8 mouse cellular contexts compared by ENCODE assay signal in the genomic region with DNA sequence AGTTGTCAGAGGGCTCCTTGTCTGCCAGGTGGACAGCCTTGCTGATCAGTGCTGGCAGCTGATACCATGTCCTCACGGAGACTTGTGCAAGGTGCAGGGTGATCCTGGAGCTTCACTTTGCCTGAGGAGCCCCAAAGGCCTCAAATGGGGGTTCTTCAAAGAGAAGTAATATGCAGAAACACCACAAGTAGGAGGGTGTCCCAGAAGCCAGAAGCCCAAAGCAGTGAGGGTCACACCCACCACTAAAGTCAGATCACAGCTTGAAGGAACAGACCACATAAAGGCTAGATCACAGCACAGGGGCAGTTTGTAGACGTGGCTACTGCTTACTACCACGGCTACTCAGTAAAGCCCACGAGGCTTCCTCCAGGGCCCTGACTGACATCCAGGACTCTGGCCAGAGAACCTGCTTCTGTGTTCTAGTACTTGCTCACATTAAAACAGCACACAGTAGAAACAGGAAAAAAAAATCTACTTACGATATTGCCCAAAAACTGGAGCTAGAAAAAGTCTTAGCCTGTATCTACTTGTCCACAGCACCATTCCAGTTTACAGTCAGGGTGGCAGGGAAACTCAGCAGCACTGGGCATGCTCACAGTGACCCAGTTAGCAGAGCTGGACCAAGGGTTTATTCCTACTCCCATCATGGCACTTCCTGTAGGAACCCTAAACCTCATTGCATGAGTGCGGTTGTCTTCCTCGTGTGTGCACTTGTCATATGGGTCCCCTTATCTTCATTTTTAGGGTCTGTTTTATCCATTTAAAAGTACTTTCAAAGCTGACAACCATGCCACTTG. TPM values are rescaled to one million over a fixed set of nuclear protein-coding genes. Genes with fewer than 3 reads are reported as not detected.
DNase-seq lines count a peak whose midpoint lies in the region; ATAC-seq and TF ChIP-seq lines count a peak whose summit lies in the region.

No protein-coding gene starts in this region.

- WGBS in heart, adult 2 months = 42% methylated on average over 7 of the region's 7 CpGs
- 59% methylated on average over 7 of the region's 7 CpGs for WGBS in embryonic facial prominence, embryonic 15.5 days
- WGBS in liver, embryonic 12.5 days (ENCODE audit: insufficient replicate concordance) = 41% methylated on average over 7 of the region's 7 CpGs

- H3K4me2 ChIP-seq in embryonic facial prominence, embryonic 15.5 days (replicated peaks) = no peak overlapping the region
- peak overlapping the region; percentile 60 for H3K4me2 ChIP-seq in liver, embryonic 12.5 days

- intact Hi-C loops in heart, adult 2 months (cut with DNase I) = loop anchor here (1.0 to 2.0 kb wide), 2 partner anchors 40 to 58 kb away; no protein-coding TSS in a partner anchor

- H3K9me3 ChIP-seq in G1E (replicated peaks) = no peaks in the 10 kb centered on the region
- H3K9me3 ChIP-seq in embryonic facial prominence, embryonic 15.5 days (replicated peaks) = no peaks in the 10 kb centered on the region
- no peaks in the 10 kb centered on the region for H3K9me3 ChIP-seq in liver, embryonic 12.5 days (replicated peaks)

- no peak for TF ChIP-seq EP300 in heart, adult 2 months (IDR thresholded peaks at IDR 0.05; ENCODE audit: insufficient read depth, low read depth, low read length)

- no peak for TF ChIP-seq POLR2A in heart, adult 2 months (IDR thresholded peaks at IDR 0.05; ENCODE audit: insufficient read depth, low read depth, low read length)

- H3K36me3 ChIP-seq in heart, adult 2 months (ENCODE audit: control insufficient read depth, insufficient read depth, low read length) = peaks cover 32% of the 10 kb centered on the region
- no peaks in the 10 kb centered on the region for H3K36me3 ChIP-seq in G1E (replicated peaks)
- no peaks in the 10 kb centered on the region for H3K36me3 ChIP-seq in embryonic facial prominence, embryonic 15.5 days
- H3K36me3 ChIP-seq in liver, embryonic 12.5 days = no peaks in the 10 kb centered on the region

- no peaks in the 10 kb centered on the region for H3K27me3 ChIP-seq in heart, adult 2 months (ENCODE audit: control insufficient read depth, insufficient read depth, low read length)
- no peaks in the 10 kb centered on the region for H3K27me3 ChIP-seq in G1E (ENCODE audit: insufficient read depth, low read length)
- no peaks in the 10 kb centered on the region for H3K27me3 ChIP-seq in embryonic facial prominence, embryonic 15.5 days
- no peaks in the 10 kb centered on the region for H3K27me3 ChIP-seq in liver, embryonic 12.5 days (replicated peaks)

- H3K9ac ChIP-seq in heart, adult 2 months (ENCODE audit: low read depth, low read length) = peak overlapping the region; percentile 5
- no peak overlapping the region for H3K9ac ChIP-seq in embryonic facial prominence, embryonic 15.5 days
- H3K9ac ChIP-seq in liver, embryonic 12.5 days = peak overlapping the region; percentile 54

- peaks cover 29% of the 10 kb centered on the region for H3K4me1 ChIP-seq in heart, adult 2 months (ENCODE audit: control insufficient read depth, insufficient read depth, low read length)
- peaks cover 51% of the 10 kb centered on the region for H3K4me1 ChIP-seq in G1E (ENCODE audit: insufficient read depth, low read depth, low read length)
- H3K4me1 ChIP-seq in embryonic facial prominence, embryonic 15.5 days = peaks cover 25% of the 10 kb centered on the region
- peaks cover 47% of the 10 kb centered on the region for H3K4me1 ChIP-seq in liver, embryonic 12.5 days

- H3K4me3 ChIP-seq in heart, adult 2 months = no peak overlapping the region
- peak overlapping the region; percentile 40; the same call in 1 of the 2 replicates for H3K4me3 ChIP-seq in G1E (ENCODE audit: low read depth, low read length)
- H3K4me3 ChIP-seq in embryonic facial prominence, embryonic 15.5 days (replicated peaks) = no peak overlapping the region
- no peak overlapping the region; the same call in 1 of the 2 replicates for H3K4me3 ChIP-seq in liver, embryonic 12.5 days

- no peak for ATAC-seq in G1E (ENCODE audit: extremely low read depth, insufficient number of reproducible peaks, low FRiP score, poor library complexity, severe bottlenecking)
- no peak for ATAC-seq in embryonic facial prominence, embryonic 15.5 days (ENCODE audit: insufficient number of reproducible peaks, low FRiP score, low TSS enrichment, low read depth)
- peak; percentile 73 for ATAC-seq in liver, embryonic 12.5 days
- ATAC-seq in activated CD4-positive, CD25-positive, alpha-beta regulatory T cell, adult 4 months = no peak

- peak overlapping the region; percentile 80 for H3K27ac ChIP-seq in heart, adult 2 months
- peak overlapping the region; percentile 71; the same call in 1 of the 2 replicates for H3K27ac ChIP-seq in embryonic facial prominence, embryonic 15.5 days (replicated peaks)
- peak overlapping the region; percentile 86 for H3K27ac ChIP-seq in liver, embryonic 12.5 days

- no peak for DNase-seq in heart, adult 2 months
- no peak for DNase-seq in heart, postnatal 4 days
- peak; percentile 3 for DNase-seq in G1E (ENCODE audit: low spot score)
- DNase-seq in ovary, postnatal 36 days (ENCODE audit: low spot score) = no peak
- no peak for DNase-seq in frontal cortex, adult 2 months (ENCODE audit: extremely low spot score in 1 of 2, low spot score in 1 of 2)

- TF ChIP-seq CTCF in heart, adult 2 months (IDR thresholded peaks at IDR 0.05) = no peak
- no peak for TF ChIP-seq CTCF in G1E (IDR thresholded peaks at IDR 0.05; ENCODE audit: low read depth, low read length)

- H3K79me2 ChIP-seq in heart, adult 2 months (replicated peaks; ENCODE audit: control insufficient read depth, insufficient read depth, low read length) = no peaks in the 10 kb centered on the region; the same call in none of the 2 replicates

RNA-seq across cellular contexts. Expression of a gene that starts 41.4 kb away (rescaled TPM):
- 1 to 10 TPM; 6.5 to 6.7 TPM for total RNA-seq in heart, adult 2 months (2021)
- polyA plus RNA-seq in heart, adult 2 months (2012; rRNA removed) = 5.0 and 8.0 TPM in 2 replicates
- total RNA-seq in heart, postnatal 4 days (2021) = 1 to 10 TPM; 8.0 to 8.3 TPM
- total RNA-seq in G1E (2014; fragmentation: Nextera tagmentation) = 12.7 and 14.6 TPM in 2 replicates
- total RNA-seq in G1E (2017) = 9.8 and 10.3 TPM in 2 replicates
- 2.3 and 2.5 TPM in 2 replicates for polyA plus RNA-seq in G1E (2012)
- 8.0 and 8.2 TPM in 2 replicates for polyA plus RNA-seq in embryonic facial prominence, embryonic 15.5 days (2015; fragmentation: Nextera tagmentation; extraction: Ambion mirVana)
- 3.4 and 3.6 TPM in 2 replicates for polyA plus RNA-seq in liver, embryonic 12.5 days (2016; fragmentation: Nextera tagmentation; extraction: Ambion mirVana)
- polyA plus RNA-seq in activated CD4-positive, CD25-positive, alpha-beta regulatory T cell, adult 4 months (2017; shearing (Covaris generic)) = 1 to 10 TPM; 3.9 to 4.5 TPM
- polyA plus RNA-seq in frontal cortex, adult 2 months (2012; rRNA removed) = 11.9 and 12.4 TPM in 2 replicates
